Mouse (Mus musculus) heart, adult 9 months (tissue): ENCODE measurements around the gene Cyp27a1.

ENCODE experiments used
- DNase-seq, 2 experiments: peaks; one replicate each; pipeline ENCODE4 v3.0.0; 2022; ENCODE audit warnings: low spot score in 2 of 2

Cyp27a1 gene

DNA sequence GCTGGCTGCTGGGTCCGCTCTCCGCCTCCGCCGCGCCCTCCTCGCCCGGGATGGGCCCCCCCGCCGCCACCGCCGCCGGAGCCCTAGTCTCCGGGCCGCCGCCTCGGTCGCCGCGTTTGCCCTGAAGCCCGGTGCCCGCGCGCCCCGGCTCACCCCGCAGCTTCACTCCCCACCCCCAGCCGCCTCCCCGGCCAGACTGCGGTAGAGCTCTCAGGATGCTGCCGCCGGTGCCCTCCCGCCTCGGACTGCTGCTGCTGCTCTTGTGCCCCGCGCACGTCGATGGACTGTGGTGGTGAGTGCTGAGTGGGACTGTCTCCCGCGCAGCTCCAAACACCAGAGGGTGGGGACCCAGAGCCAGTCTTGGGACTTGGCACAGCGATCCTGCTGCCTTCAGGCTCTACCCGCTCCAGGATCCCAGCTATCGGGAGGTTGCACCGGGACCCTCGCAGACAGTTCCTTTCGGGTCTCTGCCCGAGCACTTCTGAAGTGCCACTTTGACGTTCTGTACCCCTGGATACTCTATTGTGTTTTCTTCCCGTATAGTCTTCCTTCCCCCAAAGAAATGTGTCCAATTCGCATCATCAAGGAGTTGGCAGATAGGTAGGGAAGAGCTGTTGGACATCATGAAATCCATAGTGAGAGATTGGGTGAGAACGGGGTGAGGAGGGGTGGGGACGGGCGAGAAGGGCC, 58.7 kb downstream of the Cyp27a1 start:
- no peak for DNase-seq

- peak; percentile 87 to 88 for DNase-seq
Observed at GRCm38 (mm10) chr1:74773136-74773535, 59.8 kb downstream of the Cyp27a1 start.

- no peak for DNase-seq
Observed at GRCm38 (mm10) chr1:74774062-74774461, 60.7 kb downstream of the Cyp27a1 start.

DNA sequence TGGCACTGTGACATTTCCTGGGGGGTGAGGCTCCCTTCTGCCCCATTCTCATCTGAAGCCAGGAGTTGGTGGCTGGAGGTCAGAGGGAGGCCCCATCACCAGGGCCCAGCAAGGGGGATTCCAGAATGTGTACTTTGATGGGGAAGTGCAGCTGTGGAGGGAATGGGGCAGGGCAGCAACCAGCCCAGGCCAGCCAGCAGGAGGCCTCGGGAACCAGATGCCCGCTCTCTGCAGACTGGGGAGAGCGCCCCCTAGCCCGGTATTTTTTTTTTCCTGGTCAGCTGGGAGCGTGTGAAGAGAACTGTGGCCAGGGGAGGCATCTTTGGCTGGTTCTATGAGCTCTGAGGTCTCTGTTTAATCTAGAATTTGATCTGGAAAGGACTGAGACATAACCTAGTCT, 62.4 kb downstream of the Cyp27a1 start:
- DNase-seq, result no peak

- DNase-seq, result no peak
Observed at GRCm38 (mm10) chr1:74778934-74779486, 65.6 kb downstream of the Cyp27a1 start.

DNA sequence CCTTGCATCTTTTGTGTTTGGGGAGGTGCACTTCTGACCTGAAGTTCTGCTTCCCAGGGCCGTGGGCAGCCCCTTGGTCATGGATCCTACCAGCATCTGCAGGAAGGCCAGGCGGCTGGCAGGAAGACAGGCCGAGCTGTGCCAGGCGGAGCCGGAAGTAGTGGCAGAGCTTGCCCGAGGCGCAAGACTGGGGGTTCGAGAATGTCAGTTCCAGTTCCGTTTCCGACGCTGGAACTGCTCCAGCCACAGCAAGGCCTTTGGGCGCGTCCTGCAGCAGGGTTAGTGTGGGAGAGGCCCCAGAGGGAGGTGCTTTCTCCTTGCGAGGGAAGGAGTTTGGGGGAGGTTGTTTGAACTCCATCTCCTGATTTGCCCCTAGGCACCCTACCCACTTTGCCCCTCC, 68.7 kb downstream of the Cyp27a1 start:
- no peak for DNase-seq

- no peak for DNase-seq
Observed at GRCm38 (mm10) chr1:74783554-74783953, 70.2 kb downstream of the Cyp27a1 start.

- peak; percentile 24 to 47 for DNase-seq
Observed at GRCm38 (mm10) chr1:74784041-74784759, 70.8 kb downstream of the Cyp27a1 start.
